Mouse (Mus musculus) neural tube, embryonic 13.5 days (tissue): ENCODE measurements around the gene Cpne8. TPM values are rescaled to one million over a fixed set of nuclear protein-coding genes. Genes with fewer than 3 reads are reported as not detected.
"Not testable (repeated sequence)": the region's sequence is repeated elsewhere in the genome, so short reads cannot be mapped to it uniquely, and the experiment has no call there.

Experiments used
- ATAC-seq: fragments of 200-750 bp; cut with Nextera tagmentation; 2 replicates; pipeline ENCODE4 v1.8.0; 2017; ENCODE audit warnings: low read depth, mild to moderate bottlenecking, moderate TSS enrichment, moderate library complexity
- H3K27ac ChIP-seq: fragments of 300-500 bp; sonication (generic); replicated peaks from 2 replicates; pipeline ENCODE4 v1.5.1; 2015; ENCODE audit warnings: moderate library complexity, mild to moderate bottlenecking, inconsistent platforms
- H3K27me3 ChIP-seq: fragments of 300-500 bp; sonication (generic); 2 replicates; pipeline ENCODE4 v1.6.1; 2015; ENCODE audit warnings: mild to moderate bottlenecking, inconsistent platforms
- H3K36me3 ChIP-seq: fragments of 300-500 bp; sonication (generic); 2 replicates; pipeline ENCODE4 v1.6.1; 2015; ENCODE audit warnings: mild to moderate bottlenecking, inconsistent platforms
- H3K4me1 ChIP-seq: fragments of 300-500 bp; sonication (generic); replicated peaks from 2 replicates; pipeline ENCODE4 v1.6.1; 2015; ENCODE audit warnings: inconsistent platforms
- H3K4me2 ChIP-seq: fragments of 300-500 bp; sonication (generic); 2 replicates; pipeline ENCODE4 v1.6.1; 2015; ENCODE audit warnings: inconsistent platforms, mild to moderate bottlenecking, moderate library complexity
- H3K4me3 ChIP-seq: fragments of 300-500 bp; sonication (generic); 2 replicates; pipeline ENCODE4 v1.5.1; 2015; ENCODE audit warnings: mild to moderate bottlenecking, inconsistent platforms
- H3K9ac ChIP-seq: fragments of 300-500 bp; sonication (generic); 2 replicates; pipeline ENCODE4 v1.6.1; 2015; ENCODE audit warnings: moderate library complexity, mild to moderate bottlenecking, inconsistent platforms
- H3K9me3 ChIP-seq: fragments of 300-500 bp; sonication (generic); 2 replicates; pipeline ENCODE4 v1.6.1; 2016; ENCODE audit warnings: inconsistent platforms
- WGBS: fragments of 180-500 bp; shearing (Covaris S2); methylation state at CpG from one replicate; pipeline ENCODE4 v1.1.7; 2015; 5-methylcytosine and 5-hydroxymethylcytosine counted together
- polyA plus RNA-seq: library from polyadenylated mRNA; unstranded; fragments of >200 nt; fragmentation: Nextera tagmentation; extraction: Ambion mirVana; gene quantifications from 2 replicates; pipeline ENCODE4 v1.2.1, GENCODE M21; 2015

Gene Cpne8
- polyA plus RNA-seq, 1 experiment from 2014 or later: 11.8 TPM

DNA sequence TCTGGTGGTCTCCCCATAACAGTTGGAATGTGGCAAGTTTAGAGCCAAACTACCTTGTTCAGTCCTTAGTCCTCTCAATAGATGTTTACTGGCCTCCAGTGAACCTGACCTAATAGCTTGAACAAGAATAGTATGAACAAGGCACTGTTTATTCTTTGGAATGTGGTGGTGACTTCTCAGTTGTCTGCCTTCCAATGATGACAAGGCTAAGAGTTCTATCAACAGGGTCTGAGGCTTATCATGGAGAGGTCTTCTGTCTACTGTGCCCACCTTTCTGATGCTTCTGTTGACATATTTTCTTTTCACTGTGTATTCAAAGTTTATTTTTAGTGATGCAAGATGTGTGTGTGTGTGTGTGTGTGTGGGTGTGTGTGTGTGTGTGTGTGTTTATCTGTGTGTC lies 137.1 kb downstream of the Cpne8 start:
- no peak for ATAC-seq
- no peak overlapping the region for H3K9ac ChIP-seq

DNA sequence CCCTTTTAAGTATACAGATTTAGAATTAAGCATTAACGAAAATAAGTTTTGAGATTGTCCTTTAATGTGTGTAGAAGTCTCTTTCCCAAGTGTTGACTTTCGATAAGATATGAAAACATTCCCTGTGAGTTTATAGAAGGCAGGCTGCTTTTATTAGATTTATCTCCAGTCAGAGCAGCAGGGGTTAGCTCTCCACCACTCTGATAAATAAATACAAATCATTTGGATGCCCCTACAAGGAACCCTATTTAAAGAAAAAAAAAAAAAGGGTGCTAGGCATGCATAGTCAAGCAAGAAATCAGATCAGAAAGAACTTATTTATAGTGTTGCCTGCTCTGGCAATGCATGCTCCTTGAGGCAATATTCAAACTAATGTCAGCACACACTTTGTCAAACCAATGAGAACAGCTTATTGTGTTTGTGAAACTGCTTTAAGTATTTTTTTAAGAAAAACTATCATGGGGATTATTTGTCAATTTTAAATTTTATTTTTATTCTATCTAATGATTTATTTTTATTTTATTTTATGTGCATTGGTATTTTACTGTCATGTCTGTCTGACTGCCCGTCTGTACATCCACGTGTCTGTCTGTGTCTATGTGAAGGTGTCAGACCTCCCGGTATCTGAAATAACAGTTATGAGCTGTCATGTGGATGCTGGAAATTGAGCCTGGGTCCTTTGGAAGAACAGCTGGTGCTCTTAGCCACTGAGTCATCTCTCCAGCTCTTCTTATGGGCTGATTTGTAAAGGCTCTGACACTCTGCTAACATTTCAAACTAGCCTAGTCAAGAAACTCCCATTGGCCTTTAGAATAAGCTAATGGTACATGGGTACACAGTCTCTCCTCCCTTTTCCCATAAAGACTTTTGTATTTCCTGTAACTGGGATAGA lies 142.7 kb downstream of the Cpne8 start:
- no peak for ATAC-seq
- WGBS: 79% methylated on average over 5 of the region's 5 CpGs
- H3K4me3 ChIP-seq: no peak overlapping the region
- H3K4me1 ChIP-seq: 0 out of 2 replicates have a peak, but pooled peaks cover 6% of the 10 kb centered on the region
- H3K9me3 ChIP-seq: no peaks in the 10 kb centered on the region
- H3K27ac ChIP-seq: no peak overlapping the region
- no peaks in the 10 kb centered on the region for H3K36me3 ChIP-seq
- no peak overlapping the region for H3K4me2 ChIP-seq
- H3K9ac ChIP-seq: no peak overlapping the region
- H3K27me3 ChIP-seq: no peaks in the 10 kb centered on the region

More for the DNA sequence above, 137.1 kb downstream of the Cpne8 start:
- Histone ChIP-seq H3K9me3 (no peaks in the 10 kb centered on the region), H3K27me3 (no peaks in the 10 kb centered on the region), H3K4me3 (no peak overlapping the region), H3K36me3 (no peaks in the 10 kb centered on the region), H3K4me2 (no peak overlapping the region), H3K27ac (no peak overlapping the region), H3K4me1 (no peaks in the 10 kb centered on the region)

DNA sequence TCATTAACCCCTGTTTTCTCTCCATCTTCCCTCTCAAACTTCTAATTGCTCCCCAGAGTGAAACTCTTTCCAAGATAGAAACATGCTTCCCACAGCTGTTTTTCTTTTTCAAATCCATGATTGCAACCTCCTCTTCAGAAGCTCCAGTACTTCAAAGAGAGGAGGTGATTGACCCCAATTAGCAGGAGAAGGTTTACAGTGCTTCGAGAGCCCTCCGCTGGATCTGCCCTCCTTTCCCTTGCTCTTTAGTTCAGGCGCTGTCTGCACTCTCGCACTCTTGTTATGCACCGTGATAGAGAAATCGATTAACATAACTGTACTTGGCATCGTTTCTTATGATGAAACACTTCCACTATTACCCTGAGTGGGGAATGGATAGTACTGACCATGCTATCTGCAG lies 143.5 kb downstream of the Cpne8 start:
- WGBS: 36% methylated on average over 7 of the region's 7 CpGs
- no peaks in the 10 kb centered on the region for H3K36me3 ChIP-seq
- H3K4me2 ChIP-seq: no peak overlapping the region
- no peak overlapping the region for H3K9ac ChIP-seq
- H3K9me3 ChIP-seq: no peaks in the 10 kb centered on the region
- H3K4me1 ChIP-seq: 0 out of 2 replicates have a peak, but pooled peaks cover 6% of the 10 kb centered on the region
- no peaks in the 10 kb centered on the region for H3K27me3 ChIP-seq
- no peak overlapping the region for H3K27ac ChIP-seq
- ATAC-seq: no peak
- no peak overlapping the region for H3K4me3 ChIP-seq

DNA sequence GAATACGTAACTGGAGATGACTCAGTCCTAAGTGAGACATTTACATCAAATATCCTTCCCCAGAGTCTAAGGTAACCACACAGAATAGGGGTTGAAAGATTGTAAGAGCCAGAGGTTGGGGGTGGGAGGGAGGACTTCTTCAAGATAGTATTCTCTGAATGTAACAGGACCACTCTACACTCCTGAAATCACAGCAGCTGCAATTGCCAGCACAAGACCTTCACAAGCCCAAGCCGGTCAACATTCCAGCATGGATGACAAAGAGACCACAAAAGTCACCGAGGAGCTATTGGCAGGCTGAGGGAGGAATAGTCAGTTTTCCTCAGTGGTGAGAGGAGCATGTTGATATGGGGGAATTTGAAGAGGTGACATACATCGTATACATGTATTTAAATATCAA lies 166.5 kb downstream of the Cpne8 start:
- no peak overlapping the region for H3K9ac ChIP-seq
- H3K4me1 ChIP-seq: no peaks in the 10 kb centered on the region
- no peaks in the 10 kb centered on the region for H3K27me3 ChIP-seq
- H3K4me2 ChIP-seq: no peak overlapping the region
- no peak overlapping the region for H3K4me3 ChIP-seq
- H3K9me3 ChIP-seq: no peaks in the 10 kb centered on the region
- 95% methylated on average over 4 of the region's 4 CpGs for WGBS
- no peaks in the 10 kb centered on the region for H3K36me3 ChIP-seq
- ATAC-seq: no peak
- H3K27ac ChIP-seq: no peak overlapping the region

DNA sequence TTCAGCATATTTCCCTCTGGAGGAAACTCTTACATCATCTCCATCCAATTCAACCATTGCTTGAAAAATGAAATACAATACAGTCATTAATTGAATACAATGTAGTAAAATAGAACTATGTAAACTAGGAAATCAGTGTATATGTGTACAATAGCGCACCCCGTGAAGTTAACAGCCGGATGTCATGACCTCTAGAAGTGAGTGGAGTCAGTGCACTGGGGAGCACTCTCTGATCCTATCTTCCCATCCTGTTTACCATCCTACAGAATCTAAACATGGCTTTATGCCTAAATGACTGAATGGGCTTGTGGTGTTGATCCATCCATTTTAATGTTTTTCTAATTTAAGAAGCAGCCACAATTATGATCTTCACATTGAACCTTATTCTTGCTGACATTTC lies 182.2 kb downstream of the Cpne8 start:
- Histone ChIP-seq H3K27ac (no peak overlapping the region), H3K36me3 (no peaks in the 10 kb centered on the region), H3K4me3 (no peak overlapping the region), H3K4me1 (peaks cover 4% of the 10 kb centered on the region; the same call in 1 of the 2 replicates), H3K4me2 (no peak overlapping the region), H3K9ac (no peak overlapping the region), H3K9me3 (no peaks in the 10 kb centered on the region), H3K27me3 (no peaks in the 10 kb centered on the region)
- no peak for ATAC-seq
- WGBS: 80% methylated on average over 3 of the region's 3 CpGs

DNA sequence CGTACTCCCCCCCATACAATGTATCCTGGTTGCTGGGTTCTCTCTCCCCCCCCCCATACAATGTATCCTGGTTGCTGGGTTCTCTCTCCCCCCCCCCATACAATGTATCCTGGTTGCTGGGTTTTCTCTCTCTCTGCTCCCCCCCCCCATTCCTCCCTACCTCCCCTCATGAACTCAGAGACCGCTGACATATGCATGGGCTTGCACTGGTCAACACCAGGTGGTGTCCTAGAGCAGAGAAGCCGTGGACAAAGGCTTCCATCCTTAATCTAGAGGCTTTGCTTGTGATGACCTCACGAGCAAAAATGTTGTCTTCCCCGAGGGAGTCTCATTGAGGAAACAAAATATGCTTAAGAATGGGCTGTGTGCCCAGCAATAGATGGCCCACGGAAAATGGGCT lies 187.7 kb downstream of the Cpne8 start:
- Histone ChIP-seq H3K4me1 (no peaks in the 10 kb centered on the region), H3K4me3 (no peak overlapping the region), H3K9me3 (no peaks in the 10 kb centered on the region), H3K27ac (no peak overlapping the region), H3K36me3 (no peaks in the 10 kb centered on the region), H3K9ac (no peak overlapping the region), H3K27me3 (no peaks in the 10 kb centered on the region), H3K4me2 (no peak overlapping the region)
- 76% methylated on average over 6 of the region's 6 CpGs for WGBS
- no peak for ATAC-seq

DNA sequence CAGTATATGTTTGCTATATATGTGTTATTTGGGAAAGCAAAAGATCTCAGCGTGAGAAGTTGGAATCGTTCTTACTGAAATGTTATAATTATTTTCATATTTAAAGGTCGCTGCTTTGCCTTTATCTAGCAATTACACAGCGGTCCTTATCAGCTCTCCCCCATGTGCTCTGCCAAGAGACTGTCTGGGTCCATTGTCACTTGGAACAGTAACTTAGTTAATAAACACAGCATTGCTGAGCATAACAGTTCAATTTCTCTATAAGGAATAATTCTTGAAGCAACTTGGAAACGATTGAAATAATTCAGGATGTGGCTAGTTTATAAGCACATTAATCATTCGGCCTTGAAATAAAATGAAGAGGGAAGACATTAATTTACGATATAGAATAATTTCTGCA lies 189.0 kb downstream of the Cpne8 start:
- no peak overlapping the region for H3K9ac ChIP-seq
- WGBS: 90% methylated on average over 7 of the region's 7 CpGs
- no peaks in the 10 kb centered on the region for H3K27me3 ChIP-seq

DNA sequence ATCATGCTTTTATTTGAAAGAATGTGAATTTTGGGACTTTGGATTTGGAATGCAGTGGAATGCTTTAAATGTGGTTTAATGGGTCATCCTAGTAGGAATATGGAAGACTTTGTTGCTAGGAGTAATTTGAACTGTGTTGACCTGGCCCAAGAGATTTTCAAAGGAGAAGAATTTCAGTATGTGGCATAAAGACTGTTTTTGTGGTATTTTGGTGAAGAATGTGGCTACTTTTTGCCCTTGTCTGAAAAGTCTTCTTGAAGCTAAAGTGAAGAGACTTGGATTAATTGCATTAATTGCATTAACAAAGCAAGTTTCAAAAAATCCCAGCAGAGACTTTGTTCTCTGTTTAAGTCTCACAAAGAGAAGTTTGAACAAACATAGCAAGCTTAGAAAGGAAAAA lies 208.7 kb downstream of the Cpne8 start:
- H3K4me3 ChIP-seq, H3K9ac ChIP-seq, H3K27ac ChIP-seq, H3K27me3 ChIP-seq, H3K4me2 ChIP-seq, H3K9me3 ChIP-seq, ATAC-seq, H3K4me1 ChIP-seq, H3K36me3 ChIP-seq: not testable (repeated sequence)

More for the DNA sequence above, 189.0 kb downstream of the Cpne8 start:
- Histone ChIP-seq H3K27ac (no peak overlapping the region), H3K4me3 (no peak overlapping the region), H3K4me2 (no peak overlapping the region), H3K9me3 (no peaks in the 10 kb centered on the region), H3K36me3 (no peaks in the 10 kb centered on the region), H3K4me1 (no peaks in the 10 kb centered on the region)
- no peak for ATAC-seq

DNA sequence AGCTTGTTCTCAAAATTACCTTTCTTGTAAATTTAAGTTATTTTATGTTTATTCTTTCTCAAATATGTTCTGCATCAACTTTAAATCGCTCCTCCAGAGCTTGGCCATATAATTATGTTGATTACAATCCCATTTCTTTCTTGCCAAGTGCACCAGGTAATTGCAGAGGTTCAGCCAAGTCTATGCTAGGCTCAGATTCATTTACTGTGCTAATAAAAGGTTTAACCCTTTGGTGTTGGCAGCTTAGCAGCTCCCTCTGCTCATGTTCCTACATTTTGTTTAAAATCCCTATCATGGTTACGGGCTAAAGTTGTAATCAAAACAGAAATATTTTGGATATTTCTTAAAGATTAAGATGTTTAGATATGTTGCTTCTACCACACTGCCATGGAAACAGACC lies 216.0 kb downstream of the Cpne8 start:
- no peak for ATAC-seq
- Histone ChIP-seq H3K27me3 (no peaks in the 10 kb centered on the region), H3K9ac (no peak overlapping the region), H3K9me3 (0 out of 2 replicates have a peak, but pooled peaks cover 4% of the 10 kb centered on the region), H3K4me3 (no peak overlapping the region), H3K4me1 (no peaks in the 10 kb centered on the region), H3K4me2 (no peak overlapping the region), H3K27ac (no peak overlapping the region), H3K36me3 (no peaks in the 10 kb centered on the region)
- WGBS: 84% methylated on average over 2 of the region's 2 CpGs

DNA sequence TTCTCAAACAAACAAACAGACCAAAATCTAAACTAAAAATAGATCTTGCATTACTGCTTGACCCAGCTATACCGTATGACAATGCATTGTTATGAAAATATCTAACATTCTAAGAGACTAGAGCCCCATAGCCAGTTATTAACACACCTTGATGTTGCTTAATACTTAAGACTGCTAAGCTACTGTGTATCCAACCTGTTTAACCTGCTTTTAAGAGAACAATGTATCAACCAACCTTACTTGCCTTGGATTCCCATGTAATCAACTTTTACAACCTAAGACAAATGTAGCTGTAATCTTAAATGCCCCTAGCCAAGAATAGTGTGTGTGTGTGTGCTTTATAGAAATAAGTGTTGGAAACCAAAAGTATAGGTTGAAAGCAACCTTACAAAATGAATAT lies 233.2 kb downstream of the Cpne8 start:
- no peaks in the 10 kb centered on the region for H3K36me3 ChIP-seq
- H3K4me1 ChIP-seq: no peaks in the 10 kb centered on the region
- ATAC-seq: no peak
- 86% methylated on average over 1 of the region's 1 CpGs for WGBS
- no peak overlapping the region for H3K4me2 ChIP-seq
- no peak overlapping the region for H3K27ac ChIP-seq
- no peak overlapping the region for H3K9ac ChIP-seq
- H3K4me3 ChIP-seq: no peak overlapping the region
- no peaks in the 10 kb centered on the region for H3K9me3 ChIP-seq
- no peaks in the 10 kb centered on the region for H3K27me3 ChIP-seq
